Mouse (Mus musculus) cerebellum, adult 2 months (tissue): Measurements from ENCODE around the gene Hnrnpll. TPM values are rescaled to one million over a fixed set of nuclear protein-coding genes. Genes with fewer than 3 reads are reported as not detected.

ENCODE experiments used
- DNase-seq, 2 experiments: peaks; one replicate each; pipeline ENCODE4 v3.0.0; 2021
- H3K27ac ChIP-seq: fragments of 200-500 bp; 2 replicates; pipeline ENCODE4 v1.5.1; 2012; ENCODE audit warnings: low read length, control low read depth, inconsistent platforms; ENCODE audit not compliant: insufficient read depth
- H3K27me3 ChIP-seq: fragments of 200-500 bp; 2 replicates; pipeline ENCODE4 v1.6.1; 2012; ENCODE audit warnings: inconsistent platforms, mild to moderate bottlenecking, low read length, moderate library complexity; ENCODE audit not compliant: control insufficient read depth, insufficient read depth
- H3K4me1 ChIP-seq: fragments of 200-500 bp; 2 replicates; pipeline ENCODE4 v1.6.1; 2011; ENCODE audit warnings: low read length; ENCODE audit not compliant: control insufficient read depth, insufficient read depth
- H3K4me3 ChIP-seq: fragments of 200-500 bp; replicated peaks from 2 replicates; pipeline ENCODE3; 2011; ENCODE audit warnings: mild to moderate bottlenecking, low read depth, low read length, control low read depth; ENCODE audit not compliant: insufficient read depth
- CTCF ChIP-seq: fragments of 200-500 bp; IDR thresholded peaks from 2 replicates; pipeline ENCODE4 v1.5.1; 2011; ENCODE audit warnings: low read depth, mild to moderate bottlenecking, control low read depth, low read length, moderate library complexity, borderline replicate concordance; ENCODE audit not compliant: insufficient read depth
- POLR2A ChIP-seq: fragments of 200-500 bp; IDR thresholded peaks from 2 replicates; pipeline ENCODE4 v1.6.1; 2011; ENCODE audit warnings: low read length, control low read depth, borderline replicate concordance; ENCODE audit not compliant: insufficient read depth
- WGBS: fragments of 180-500 bp; shearing (Covaris S2); methylation state at CpG from one replicate; pipeline ENCODE4 v1.1.7; 2018; 5-methylcytosine and 5-hydroxymethylcytosine counted together
- polyA plus RNA-seq: library from polyadenylated mRNA; depleted of rRNA; stranded (reverse); fragments of >200 nt; gene quantifications from 2 replicates; pipeline ENCODE4 v1.2.3, GENCODE M21; 2012

Gene Hnrnpll
- polyA plus RNA-seq, 1 experiment = 49.2 TPM

DNA sequence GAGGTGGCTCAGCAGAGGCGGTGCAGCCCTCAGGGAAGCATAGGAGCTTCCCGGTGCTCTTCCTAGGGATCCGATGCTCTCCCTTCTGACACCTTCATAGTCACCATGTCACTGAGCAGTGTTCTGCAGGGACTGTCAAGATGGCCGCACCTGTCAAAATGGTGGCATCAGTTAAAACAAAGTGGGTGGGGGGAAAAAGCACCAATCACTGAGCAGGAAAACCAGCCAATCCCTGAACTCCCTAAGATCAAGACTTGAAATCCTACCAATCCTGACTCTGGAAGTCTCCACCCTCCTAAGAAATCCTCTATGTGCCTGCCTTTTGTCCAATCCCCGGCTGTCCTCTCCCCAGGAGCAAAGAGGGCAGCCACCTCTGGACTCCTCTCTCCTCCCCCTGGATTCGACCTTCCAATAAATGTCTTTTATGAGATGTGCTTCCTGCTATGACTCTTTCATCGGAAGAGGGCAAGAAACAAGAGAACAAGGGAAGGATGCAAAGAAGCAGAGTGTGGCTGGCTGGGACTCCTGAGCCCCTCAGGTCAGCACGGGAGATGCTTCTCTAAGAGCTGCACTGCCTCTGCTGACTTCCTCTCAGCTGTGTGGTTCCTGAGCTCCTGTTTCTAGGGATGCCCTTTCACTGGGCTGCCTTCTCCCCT is 1.8 kb upstream of the Hnrnpll start:
- Histone ChIP-seq H3K4me1 (no peaks in the 10 kb centered on the region), H3K27ac (no peak overlapping the region), H3K4me3 (no peak overlapping the region), H3K27me3 (no peaks in the 10 kb centered on the region)
- WGBS = 84% methylated on average over 8 of the region's 8 CpGs
- no peak for DNase-seq
- TF ChIP-seq POLR2A (no peak), CTCF (no peak)

DNA sequence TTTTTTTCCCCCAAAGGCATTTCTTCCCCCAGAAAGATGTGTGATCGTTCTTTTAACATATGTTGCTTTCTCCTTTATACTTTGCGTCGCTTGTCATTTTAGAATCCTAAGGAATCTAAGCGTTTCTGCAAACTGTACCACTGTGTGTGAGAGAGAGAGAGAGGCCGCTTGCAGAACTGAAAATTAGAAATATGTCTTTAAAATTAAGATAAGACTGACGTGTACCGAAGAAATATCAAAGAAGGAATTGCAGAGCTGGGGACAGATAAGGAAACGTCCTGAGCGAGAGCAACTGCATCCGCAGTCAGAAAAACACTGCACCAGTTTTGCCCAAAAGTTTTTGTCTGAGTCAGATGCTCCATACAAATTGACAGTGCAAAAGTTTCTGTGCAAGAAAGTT is 1.3 kb upstream of the Hnrnpll start:
- no peak for DNase-seq
- Histone ChIP-seq H3K27me3 (no peaks in the 10 kb centered on the region), H3K4me3 (no peak overlapping the region), H3K4me1 (peaks cover 3% of the 10 kb centered on the region; the same call in 1 of the 2 replicates), H3K27ac (no peak overlapping the region)
- WGBS = 96% methylated on average over 10 of the region's 10 CpGs
- TF ChIP-seq POLR2A = no peak
- no peak for TF ChIP-seq CTCF

- DNase-seq = no peak
- Histone ChIP-seq H3K27me3 (no peaks in the 10 kb centered on the region), H3K27ac (peak overlapping the region; percentile 91), H3K4me1 (peaks cover 4% of the 10 kb centered on the region; the same call in 1 of the 2 replicates), H3K4me3 (peak overlapping the region; percentile 88)
- no peak for TF ChIP-seq CTCF
- TF ChIP-seq POLR2A = no peak
- 1% methylated on average over 15 of the region's 15 CpGs for WGBS
Measured at GRCm38 (mm10) chr17:80062620-80063010, 481 bp upstream of the Hnrnpll start.

DNA sequence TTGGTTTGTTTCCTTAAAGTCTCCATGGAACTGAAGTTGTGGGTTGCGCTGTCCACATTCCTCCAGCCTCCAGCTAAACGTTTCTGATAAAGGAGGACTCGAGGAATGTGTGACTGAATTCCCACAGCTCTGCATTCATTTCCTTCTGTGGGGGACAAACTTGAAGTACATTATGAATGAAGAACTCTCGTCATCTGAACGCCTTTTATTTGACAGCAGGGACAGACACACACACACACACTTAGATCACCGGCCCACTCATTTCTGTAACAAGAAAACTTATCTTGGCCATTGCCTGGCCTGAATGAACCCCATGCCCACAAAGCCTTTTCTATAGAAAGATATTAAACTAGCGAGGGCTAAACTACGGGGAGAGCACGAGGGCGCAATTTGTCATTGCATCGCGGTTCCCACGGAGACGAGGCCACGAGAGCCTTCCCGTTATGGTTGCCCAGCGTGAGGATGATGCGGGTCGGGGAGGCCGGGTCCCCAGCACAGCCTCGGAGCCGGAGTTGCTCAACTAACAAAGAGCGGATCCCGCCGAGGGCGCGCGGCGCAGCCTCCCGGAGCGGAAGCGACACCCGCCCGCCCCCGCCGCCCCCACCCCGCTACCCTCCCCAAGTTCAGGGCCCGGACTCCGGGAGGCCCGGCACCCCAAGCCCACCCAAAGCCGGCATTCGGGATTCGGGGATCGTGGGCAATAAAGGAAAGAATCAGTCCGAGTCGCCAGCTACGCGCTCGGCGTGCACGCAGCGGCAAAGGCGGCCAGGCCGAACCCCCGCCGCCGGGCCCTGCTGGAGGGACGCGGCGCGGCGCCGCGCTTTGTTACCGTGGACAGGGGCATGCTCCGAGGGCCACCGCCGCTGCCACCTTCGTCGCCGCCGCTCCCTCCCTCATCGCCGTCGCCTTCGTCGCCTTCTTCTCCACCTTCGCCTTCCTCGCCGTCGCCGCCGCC is 1.0 kb downstream of the Hnrnpll start:
- peak; percentile 49 to 57 for DNase-seq
- TF ChIP-seq CTCF (no peak), POLR2A (no peak)

GRCm38 (mm10) chr17:80060151-80060550 is 2.0 kb downstream of the Hnrnpll start:
- 24% methylated on average over 5 of the region's 5 CpGs for WGBS
- DNase-seq = no peak
- H3K4me3 ChIP-seq = peak overlapping the region; percentile 98
- H3K4me1 ChIP-seq = peaks cover 4% of the 10 kb centered on the region; the same call in 1 of the 2 replicates
- no peaks in the 10 kb centered on the region for H3K27me3 ChIP-seq
- no peak overlapping the region for H3K27ac ChIP-seq
- TF ChIP-seq POLR2A (no peak), CTCF (no peak)

More for the DNA sequence above, 1.0 kb downstream of the Hnrnpll start:
- peak overlapping the region; percentile 99 for H3K27ac ChIP-seq
- under 1% methylated on average over 83 of the region's 83 CpGs for WGBS
- H3K4me1 ChIP-seq = peaks cover 4% of the 10 kb centered on the region; the same call in 1 of the 2 replicates
- no peaks in the 10 kb centered on the region for H3K27me3 ChIP-seq
- peak overlapping the region; percentile 98 for H3K4me3 ChIP-seq

DNA sequence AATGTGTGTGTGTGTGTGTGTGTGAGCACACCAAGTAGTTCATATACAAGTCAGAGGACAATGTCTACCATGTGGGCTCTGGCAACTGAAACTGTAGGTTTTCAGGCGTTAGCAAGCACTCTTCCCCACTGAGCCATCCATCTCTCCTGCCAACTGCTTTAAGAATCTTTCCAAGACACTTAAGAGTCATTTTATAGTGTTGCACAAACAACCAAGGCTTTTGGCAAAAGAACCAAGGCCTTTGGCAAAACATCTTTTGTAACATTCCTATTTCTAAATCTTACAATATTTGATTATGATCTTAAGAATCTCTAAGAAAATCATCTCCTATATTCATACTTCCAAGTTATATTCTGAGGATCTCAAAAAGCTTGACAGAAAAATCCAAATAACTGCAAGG is 2.4 kb downstream of the Hnrnpll start:
- no peaks in the 10 kb centered on the region for H3K27me3 ChIP-seq
- H3K4me3 ChIP-seq = no peak overlapping the region
- DNase-seq = no peak
- peaks cover 7% of the 10 kb centered on the region; the same call in 1 of the 2 replicates for H3K4me1 ChIP-seq
- TF ChIP-seq POLR2A (no peak), CTCF (no peak)
- WGBS = 3% methylated on average over 1 of the region's 1 CpGs
- H3K27ac ChIP-seq = no peak overlapping the region

DNA sequence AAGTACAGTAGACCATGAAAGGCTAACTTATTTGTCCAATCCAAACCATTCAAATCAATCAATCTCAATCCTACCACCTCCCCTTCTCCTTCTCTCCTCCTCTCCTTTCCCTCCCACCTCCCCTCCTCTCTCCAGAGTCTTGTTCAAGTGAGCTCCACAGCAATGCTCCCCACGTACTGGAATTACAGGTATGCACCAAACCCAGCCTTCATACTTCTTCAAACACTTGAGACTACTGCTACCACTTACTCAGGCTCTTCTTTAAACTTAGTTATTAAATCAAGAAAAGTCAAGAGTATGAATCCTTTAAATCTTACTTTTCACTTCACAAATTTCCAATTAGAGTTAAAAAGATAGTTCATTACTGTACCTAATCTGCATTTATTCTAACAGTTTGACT is 3.6 kb downstream of the Hnrnpll start:
- Histone ChIP-seq H3K4me3 (no peak overlapping the region), H3K27ac (no peak overlapping the region), H3K27me3 (no peaks in the 10 kb centered on the region), H3K4me1 (peaks cover 13% of the 10 kb centered on the region; the same call in 1 of the 2 replicates)
- DNase-seq = no peak
- WGBS = 55% methylated on average over 1 of the region's 1 CpGs
- TF ChIP-seq POLR2A (no peak), CTCF (no peak)
